15 mouse cellular contexts compared by ENCODE assay signal in genomic region chr6:49219001-49219560, GRCm38 (mm10). TPM values are rescaled to one million over a fixed set of nuclear protein-coding genes. Genes with fewer than 3 reads are reported as not detected.
DNase-seq lines count a peak whose midpoint lies in the region; ATAC-seq and TF ChIP-seq lines count a peak whose summit lies in the region.
"Had no signal": no experiment of that assay in that cellular context is flagged by ENCODE, and none has a peak within 500 bp of the region (broad histone marks: within the 10 kb centered on the region; RNA-seq: fewer than 3 reads in every experiment).

No protein-coding gene starts in this region.

- peak; percentile 53 for DNase-seq in kidney, postnatal 0 days (ENCODE audit: low spot score)
- no peak for DNase-seq in kidney, postnatal 25 days
- DNase-seq in Muller cell, postnatal 12 days (ENCODE audit: inconsistent ontology term): peak; percentile 56
- no peak for DNase-seq in urinary bladder, postnatal 14 days (ENCODE audit: low spot score)
- no peak for DNase-seq in thymus, postnatal 0 days (ENCODE audit: low spot score)
- DNase-seq: kidney, postnatal 36 days; lung, postnatal 4 days; retina, postnatal 1 day; thymus, postnatal 25 days had no signal

- no peak for ATAC-seq in kidney, postnatal 0 days (replicated peaks; ENCODE audit: low FRiP score, low read depth)
- ATAC-seq in liver, embryonic 12.5 days: no peak
- ATAC-seq: intestine, embryonic 15.5 days had no signal

- no peak overlapping the region for H3K4me2 ChIP-seq in kidney, postnatal 0 days (ENCODE audit: low read length)
- H3K4me2 ChIP-seq in liver, embryonic 12.5 days: peak overlapping the region; percentile 93

- H3K9ac ChIP-seq in kidney, postnatal 0 days (ENCODE audit: low read depth, low read length): no peak overlapping the region
- H3K9ac ChIP-seq in liver, embryonic 12.5 days: peak overlapping the region; percentile 46; the same call in 1 of the 2 replicates
- H3K9ac ChIP-seq: embryonic facial prominence, embryonic 15.5 days; neural tube, embryonic 15.5 days had no signal

- H3K4me1 ChIP-seq in kidney, postnatal 0 days (replicated peaks; ENCODE audit: insufficient read depth, low read length): 0 out of 2 replicates have a peak, but pooled peaks cover 7% of the 10 kb centered on the region
- peaks cover 21% of the 10 kb centered on the region for H3K4me1 ChIP-seq in E14TG2a.4 (replicated peaks; ENCODE audit: low read depth, low read length)
- H3K4me1 ChIP-seq in liver, embryonic 12.5 days: peaks cover 16% of the 10 kb centered on the region

- no peak for TF ChIP-seq CTCF in kidney, postnatal 0 days (IDR thresholded peaks at IDR 0.05; ENCODE audit: low read depth)
- no peak for TF ChIP-seq CTCF in E14TG2a.4 (conservative IDR thresholded peaks at IDR 0.05; ENCODE audit: low read length)

- peaks cover 25% of the 10 kb centered on the region for H3K27me3 ChIP-seq in kidney, postnatal 0 days (ENCODE audit: insufficient read depth, low read length)
- no peaks in the 10 kb centered on the region for H3K27me3 ChIP-seq in E14TG2a.4 (ENCODE audit: insufficient read depth, low read length)
- H3K27me3 ChIP-seq in liver, embryonic 12.5 days (replicated peaks): no peaks in the 10 kb centered on the region
- H3K27me3 ChIP-seq: embryonic facial prominence, embryonic 15.5 days; heart, embryonic 13.5 days; intestine, embryonic 15.5 days; neural tube, embryonic 15.5 days had no signal

- no peak overlapping the region for H3K4me3 ChIP-seq in kidney, postnatal 0 days (replicated peaks; ENCODE audit: low read depth, low read length)
- H3K4me3 ChIP-seq in E14TG2a.4 (replicated peaks; ENCODE audit: low read length): peak overlapping the region; percentile 80
- peak overlapping the region; percentile 81; the same call in 1 of the 2 replicates for H3K4me3 ChIP-seq in liver, embryonic 12.5 days

- H3K27ac ChIP-seq in kidney, postnatal 0 days: no peak overlapping the region
- H3K27ac ChIP-seq in liver, embryonic 12.5 days: no peak overlapping the region
- H3K27ac ChIP-seq: embryonic facial prominence, embryonic 15.5 days; heart, embryonic 13.5 days; neural tube, embryonic 15.5 days had no signal

- no peaks in the 10 kb centered on the region for H3K9me3 ChIP-seq in kidney, postnatal 0 days (replicated peaks; ENCODE audit: low read length)
- H3K9me3 ChIP-seq in E14TG2a.4 (ENCODE audit: low read length): peaks cover 4% of the 10 kb centered on the region; the same call in 1 of the 2 replicates
- H3K9me3 ChIP-seq in liver, embryonic 12.5 days (replicated peaks): no peaks in the 10 kb centered on the region
- H3K9me3 ChIP-seq: embryonic facial prominence, embryonic 15.5 days; heart, embryonic 13.5 days; intestine, embryonic 15.5 days; neural tube, embryonic 15.5 days had no signal

- no peaks in the 10 kb centered on the region for H3K36me3 ChIP-seq in kidney, postnatal 0 days (ENCODE audit: insufficient read depth, low read length)
- no peaks in the 10 kb centered on the region for H3K36me3 ChIP-seq in E14TG2a.4 (ENCODE audit: insufficient read depth, low read length)
- no peaks in the 10 kb centered on the region for H3K36me3 ChIP-seq in liver, embryonic 12.5 days
- H3K36me3 ChIP-seq: embryonic facial prominence, embryonic 15.5 days; heart, embryonic 13.5 days; intestine, embryonic 15.5 days; neural tube, embryonic 15.5 days had no signal

- 29% methylated on average over 4 of the region's 4 CpGs for WGBS in kidney, postnatal 0 days
- 6% methylated on average over 4 of the region's 4 CpGs for WGBS in liver, embryonic 12.5 days (ENCODE audit: insufficient replicate concordance)

RNA-seq across cellular contexts. Expression of gene Igf2bp3, which starts 4.3 kb away (rescaled TPM):
- 20.5 and 20.6 TPM in 2 replicates for polyA plus RNA-seq in kidney, postnatal 0 days (2015; fragmentation: Nextera tagmentation; extraction: Ambion mirVana)
- polyA plus RNA-seq in liver, embryonic 12.5 days (2016; fragmentation: Nextera tagmentation; extraction: Ambion mirVana): 32.0 and 33.7 TPM in 2 replicates
- 59.2 and 71.3 TPM in 2 replicates for polyA plus RNA-seq in thymus, postnatal 0 days (2015; fragmentation: Nextera tagmentation; extraction: Ambion mirVana)

RNA-seq across cellular contexts. Expression of gene Tra2a, which starts 44.8 kb away (rescaled TPM):
- 60.9 and 69.0 TPM in 2 replicates for polyA plus RNA-seq in kidney, postnatal 0 days (2015; fragmentation: Nextera tagmentation; extraction: Ambion mirVana)
- polyA plus RNA-seq in liver, embryonic 12.5 days (2016; fragmentation: Nextera tagmentation; extraction: Ambion mirVana): 57.7 and 63.0 TPM in 2 replicates
- polyA plus RNA-seq in thymus, postnatal 0 days (2015; fragmentation: Nextera tagmentation; extraction: Ambion mirVana): 90.5 and 99.0 TPM in 2 replicates

Comparison
In these comparisons a context has a peak if more than half of its experiments do, and no peak if none do; other contexts are left out.
1. DNase-seq: peak in kidney, postnatal 0 days (single experiment) and Muller cell, postnatal 12 days (single experiment); none in kidney, postnatal 25 days (0 of 2), urinary bladder, postnatal 14 days (single experiment) and thymus, postnatal 0 days (single experiment).